Mouse (Mus musculus) megakaryocyte, embryonic 14.5 days (primary cell): ENCODE measurements around the gene Zfp609.

Source experiments
- FLI1 ChIP-seq: IDR thresholded peaks from 2 replicates; pipeline ENCODE4 v1.6.1; 2012; ENCODE audit warnings: low read length, inconsistent platforms, mixed read lengths
- GATA1 ChIP-seq: IDR thresholded peaks from 3 replicates; pipeline ENCODE4 v1.6.1; 2012; ENCODE audit warnings: mixed read lengths, low read length, inconsistent platforms, borderline replicate concordance

DNA sequence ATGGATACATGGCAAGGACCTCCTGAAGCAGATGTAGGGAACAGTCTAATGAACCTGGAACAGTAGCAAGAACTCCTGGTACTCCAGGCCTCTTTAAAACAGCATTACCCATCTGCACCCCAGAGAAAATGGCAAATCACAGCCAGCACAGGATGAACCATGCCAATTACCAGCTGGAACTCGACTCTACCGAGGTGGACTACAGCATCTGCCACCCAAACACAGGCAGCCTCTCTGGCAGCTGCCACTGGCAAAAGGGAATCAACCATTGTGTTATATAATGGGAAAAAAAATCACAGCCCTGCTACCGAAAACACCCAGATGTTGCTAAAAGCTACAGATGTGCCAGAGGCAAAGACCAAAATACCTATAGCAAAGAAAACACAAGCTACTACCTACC lies 34.3 kb downstream of the Zfp609 start:
- no peak for TF ChIP-seq GATA1
- no peak for TF ChIP-seq FLI1
